Mouse (Mus musculus) limb, embryonic 11.5 days (tissue): ENCODE measurements around the gene Ipo9. TPM values are rescaled to one million over a fixed set of nuclear protein-coding genes. Genes with fewer than 3 reads are reported as not detected.

Experiments used
- ATAC-seq: fragments of 200-750 bp; cut with Nextera tagmentation; 2 replicates; pipeline ENCODE4 v1.8.0; 2017; ENCODE audit warnings: low read depth; ENCODE audit not compliant: insufficient number of reproducible peaks, low FRiP score, low TSS enrichment
- DNase-seq: peaks from one replicate; pipeline ENCODE4 v3.0.0-alpha.2; 2015; ENCODE audit warnings: low spot score
- H3K27ac ChIP-seq: fragments of 300-500 bp; sonication (generic); replicated peaks from 2 replicates; pipeline ENCODE4 v1.5.1; 2014; ENCODE audit warnings: low read depth, mild to moderate bottlenecking, low read length
- H3K27me3 ChIP-seq: fragments of 300-500 bp; sonication (generic); 2 replicates; pipeline ENCODE4 v1.6.1; 2014; ENCODE audit warnings: mild to moderate bottlenecking, low read length, mixed read lengths; ENCODE audit not compliant: control insufficient read depth, insufficient read depth
- H3K36me3 ChIP-seq: fragments of 300-500 bp; sonication (generic); 2 replicates; pipeline ENCODE4 v1.6.1; 2014; ENCODE audit warnings: mild to moderate bottlenecking, low read length, moderate library complexity, mixed read lengths; ENCODE audit not compliant: control insufficient read depth, insufficient read depth
- H3K4me1 ChIP-seq: fragments of 300-500 bp; sonication (generic); 2 replicates; pipeline ENCODE4 v1.6.1; 2014; ENCODE audit warnings: low read length, mixed read lengths; ENCODE audit not compliant: control insufficient read depth, insufficient read depth
- H3K4me2 ChIP-seq: fragments of 300-500 bp; sonication (generic); 2 replicates; pipeline ENCODE4 v1.6.1; 2014; ENCODE audit warnings: low read depth, mild to moderate bottlenecking, moderate library complexity; ENCODE audit not compliant: severe bottlenecking
- H3K4me3 ChIP-seq: fragments of 300-500 bp; sonication (generic); 2 replicates; pipeline ENCODE4 v1.5.1; 2014; ENCODE audit warnings: low read depth, low read length
- H3K9ac ChIP-seq: fragments of 300-500 bp; sonication (generic); 2 replicates; pipeline ENCODE4 v1.6.1; 2014; ENCODE audit warnings: mild to moderate bottlenecking, low read length
- H3K9me3 ChIP-seq: fragments of 300-500 bp; sonication (generic); 2 replicates; pipeline ENCODE4 v1.6.1; 2016; ENCODE audit warnings: low read length; ENCODE audit not compliant: control insufficient read depth
- WGBS: fragments of 180-500 bp; shearing (Covaris S2); extraction: QIAGEN DNeasy Blood & Tissue Kit; methylation state at CpG from one replicate; pipeline ENCODE4 v1.1.7; 2014; 5-methylcytosine and 5-hydroxymethylcytosine counted together
- polyA plus RNA-seq: library from polyadenylated mRNA; unstranded; fragments of >200 nt; fragmentation: Nextera tagmentation; extraction: Ambion mirVana; gene quantifications from 2 replicates; pipeline ENCODE4 v1.2.1, GENCODE M21; 2014

The Ipo9 gene
- polyA plus RNA-seq, 1 experiment from 2014 or later = 191 TPM

- ATAC-seq = no peak
- H3K36me3 ChIP-seq = no peaks in the 10 kb centered on the region; the same call in 1 of the 2 replicates
- WGBS = 95% methylated on average over 5 of the region's 5 CpGs
- H3K27ac ChIP-seq = no peak overlapping the region
- H3K4me3 ChIP-seq = no peak overlapping the region
- no peaks in the 10 kb centered on the region for H3K27me3 ChIP-seq
- no peak overlapping the region for H3K4me2 ChIP-seq
- no peaks in the 10 kb centered on the region for H3K4me1 ChIP-seq
- DNase-seq = no peak
- no peaks in the 10 kb centered on the region for H3K9me3 ChIP-seq
- H3K9ac ChIP-seq = no peak overlapping the region
Observed at GRCm38 (mm10) chr1:135448940-135449339, 18.6 kb upstream of the Ipo9 start.

- ATAC-seq = no peak
- Histone ChIP-seq H3K4me2 (no peak overlapping the region), H3K4me3 (no peak overlapping the region), H3K36me3 (peaks cover 5% of the 10 kb centered on the region), H3K4me1 (no peaks in the 10 kb centered on the region), H3K9me3 (no peaks in the 10 kb centered on the region), H3K27me3 (no peaks in the 10 kb centered on the region), H3K27ac (no peak overlapping the region), H3K9ac (no peak overlapping the region)
- DNase-seq = no peak
- 86% methylated on average over 12 of the region's 12 CpGs for WGBS
Observed at GRCm38 (mm10) chr1:135443506-135443905, 13.2 kb upstream of the Ipo9 start.

- H3K36me3 ChIP-seq = peaks cover 5% of the 10 kb centered on the region
- H3K4me2 ChIP-seq = no peak overlapping the region
- no peak for ATAC-seq
Observed at GRCm38 (mm10) chr1:135441861-135442260, 11.6 kb upstream of the Ipo9 start.

GRCm38 (mm10) chr1:135440986-135441385 is 10.7 kb upstream of the Ipo9 start:
- no peaks in the 10 kb centered on the region for H3K27me3 ChIP-seq
- H3K4me3 ChIP-seq = no peak overlapping the region
- DNase-seq = no peak
- no peak overlapping the region for H3K27ac ChIP-seq
- WGBS = 89% methylated on average over 6 of the region's 6 CpGs
- H3K36me3 ChIP-seq = peaks cover 5% of the 10 kb centered on the region
- no peak overlapping the region for H3K9ac ChIP-seq
- H3K4me2 ChIP-seq = no peak overlapping the region
- ATAC-seq = no peak
- H3K9me3 ChIP-seq = no peaks in the 10 kb centered on the region
- H3K4me1 ChIP-seq = no peaks in the 10 kb centered on the region

More at GRCm38 (mm10) chr1:135441861-135442260, 11.6 kb upstream of the Ipo9 start:
- H3K9me3 ChIP-seq = no peaks in the 10 kb centered on the region
- no peak overlapping the region for H3K4me3 ChIP-seq
- no peaks in the 10 kb centered on the region for H3K27me3 ChIP-seq
- H3K4me1 ChIP-seq = no peaks in the 10 kb centered on the region
- H3K27ac ChIP-seq = no peak overlapping the region
- DNase-seq = no peak
- 92% methylated on average over 3 of the region's 3 CpGs for WGBS
- H3K9ac ChIP-seq = no peak overlapping the region

- no peaks in the 10 kb centered on the region for H3K9me3 ChIP-seq
- H3K9ac ChIP-seq = no peak overlapping the region
- peaks cover 4% of the 10 kb centered on the region; the same call in 1 of the 2 replicates for H3K4me1 ChIP-seq
- H3K4me2 ChIP-seq = no peak overlapping the region
- no peak for DNase-seq
- peaks cover 5% of the 10 kb centered on the region for H3K36me3 ChIP-seq
- WGBS = 88% methylated on average over 6 of the region's 6 CpGs
- H3K27ac ChIP-seq = no peak overlapping the region
- no peak overlapping the region for H3K4me3 ChIP-seq
- H3K27me3 ChIP-seq = no peaks in the 10 kb centered on the region
- no peak for ATAC-seq
Observed at GRCm38 (mm10) chr1:135438801-135439200, 8.5 kb upstream of the Ipo9 start.

GRCm38 (mm10) chr1:135435823-135436222 is 5.5 kb upstream of the Ipo9 start:
- H3K4me3 ChIP-seq = no peak overlapping the region
- H3K9ac ChIP-seq = no peak overlapping the region
- WGBS = 33% methylated on average over 2 of the region's 2 CpGs
- H3K4me2 ChIP-seq = no peak overlapping the region
- no peaks in the 10 kb centered on the region for H3K27me3 ChIP-seq
- no peaks in the 10 kb centered on the region for H3K9me3 ChIP-seq
- H3K36me3 ChIP-seq = no peaks in the 10 kb centered on the region; the same call in 1 of the 2 replicates
- ATAC-seq (no peak), DNase-seq (no peak)
- H3K4me1 ChIP-seq = peaks cover 7% of the 10 kb centered on the region; the same call in 1 of the 2 replicates
- no peak overlapping the region for H3K27ac ChIP-seq

- 2% methylated on average over 14 of the region's 14 CpGs for WGBS
- no peak overlapping the region for H3K27ac ChIP-seq
Observed at GRCm38 (mm10) chr1:135430669-135431017, 344 bp upstream of the Ipo9 start.

GRCm38 (mm10) chr1:135427390-135427789 is 2.9 kb downstream of the Ipo9 start:
- Histone ChIP-seq H3K9ac (no peak overlapping the region), H3K4me1 (peaks cover 9% of the 10 kb centered on the region; the same call in 1 of the 2 replicates), H3K4me2 (no peak overlapping the region), H3K36me3 (peaks cover 3% of the 10 kb centered on the region; the same call in 1 of the 2 replicates), H3K4me3 (no peak overlapping the region), H3K27ac (no peak overlapping the region), H3K9me3 (no peaks in the 10 kb centered on the region), H3K27me3 (no peaks in the 10 kb centered on the region)
- no peak for ATAC-seq
- DNase-seq = no peak
- 90% methylated on average over 6 of the region's 6 CpGs for WGBS

More at GRCm38 (mm10) chr1:135430669-135431017, 344 bp upstream of the Ipo9 start:
- Histone ChIP-seq H3K27me3 (no peaks in the 10 kb centered on the region), H3K4me3 (peak overlapping the region; percentile 95), H3K36me3 (peaks cover 3% of the 10 kb centered on the region; the same call in 1 of the 2 replicates), H3K4me2 (peak overlapping the region; percentile 39), H3K9me3 (no peaks in the 10 kb centered on the region), H3K9ac (peak overlapping the region; percentile 96), H3K4me1 (peaks cover 13% of the 10 kb centered on the region)
- ATAC-seq (peak; percentile 41), DNase-seq (no peak)

GRCm38 (mm10) chr1:135426645-135427044 is 3.7 kb downstream of the Ipo9 start:
- Histone ChIP-seq H3K9me3 (no peaks in the 10 kb centered on the region), H3K9ac (no peak overlapping the region), H3K36me3 (peaks cover 3% of the 10 kb centered on the region; the same call in 1 of the 2 replicates), H3K4me2 (no peak overlapping the region), H3K4me1 (peaks cover 9% of the 10 kb centered on the region; the same call in 1 of the 2 replicates), H3K27ac (no peak overlapping the region), H3K4me3 (no peak overlapping the region), H3K27me3 (no peaks in the 10 kb centered on the region)
- DNase-seq = no peak
- no peak for ATAC-seq
- 96% methylated on average over 10 of the region's 10 CpGs for WGBS
